Mouse (Mus musculus) erythroid progenitor cell, adult 5-6 weeks (primary cell): ENCODE measurements around the gene Ap5z1. TPM values are rescaled to one million over a fixed set of nuclear protein-coding genes. Genes with fewer than 3 reads are reported as not detected.

ENCODE experiments used
- ATAC-seq: replicated peaks from 2 replicates; pipeline ENCODE4 v1.8.0; 2016; ENCODE audit warnings: moderate number of reproducible peaks, mild to moderate bottlenecking, moderate TSS enrichment, inconsistent platforms; ENCODE audit not compliant: poor library complexity, low FRiP score, severe bottlenecking
- total RNA-seq, 2 experiments: library from RNA; stranded (forward) in 1 of 2; stranded (reverse) in 1 of 2; fragments of 150-400 nt in 1 of 2; fragments of 186-747, 209-891 nt in 1 of 2; gene quantifications; 2 replicates each; pipeline versions ENCODE4 v1.2.3 to v1.2.4; 2015 to 2017; ENCODE audit warnings: low replicate concordance in 2 of 2

Gene Ap5z1
- total RNA-seq, 2 experiments from 2014 or later: 2.6 to 5.0 TPM

DNA sequence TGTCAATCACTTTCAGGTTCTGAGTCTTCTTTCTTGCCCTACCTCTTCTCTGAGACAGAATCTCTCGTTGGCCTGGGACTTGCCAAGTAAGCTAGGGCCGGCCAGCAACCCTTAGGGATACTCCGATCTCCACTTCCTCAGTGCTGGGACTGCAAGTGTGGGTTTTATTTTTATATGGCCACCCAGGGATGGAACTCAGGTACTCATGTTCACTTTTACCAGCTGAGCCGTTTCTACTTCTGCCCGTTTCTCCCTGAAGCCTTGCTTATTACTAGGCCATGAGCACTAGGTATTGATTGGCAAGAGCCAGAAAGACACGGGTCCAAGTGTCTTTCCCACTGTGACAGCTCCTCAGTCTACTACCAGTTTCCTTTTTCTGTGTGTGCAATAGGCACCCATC, 733 bp upstream of the Ap5z1 start:
- ATAC-seq: no peak

DNA sequence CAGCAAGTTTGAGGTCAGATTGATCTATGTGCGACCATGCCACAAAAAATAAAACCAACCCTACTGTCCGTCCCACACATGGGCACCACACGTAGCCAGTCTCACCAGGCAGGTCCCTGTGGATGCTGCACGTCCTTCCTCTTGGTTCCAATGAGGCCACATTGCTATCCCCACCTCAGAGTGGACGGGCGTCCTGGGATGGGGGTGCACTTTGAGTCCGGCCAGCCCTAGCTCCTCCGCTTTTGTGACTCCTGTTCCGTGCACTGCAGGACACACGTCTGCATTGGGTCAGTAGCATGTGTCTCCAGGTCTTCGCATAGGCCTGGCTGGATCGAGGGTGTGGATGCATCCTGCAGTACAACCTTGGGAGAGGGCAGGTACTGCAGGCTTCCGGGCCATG, 4.6 kb downstream of the Ap5z1 start:
- ATAC-seq: no peak

DNA sequence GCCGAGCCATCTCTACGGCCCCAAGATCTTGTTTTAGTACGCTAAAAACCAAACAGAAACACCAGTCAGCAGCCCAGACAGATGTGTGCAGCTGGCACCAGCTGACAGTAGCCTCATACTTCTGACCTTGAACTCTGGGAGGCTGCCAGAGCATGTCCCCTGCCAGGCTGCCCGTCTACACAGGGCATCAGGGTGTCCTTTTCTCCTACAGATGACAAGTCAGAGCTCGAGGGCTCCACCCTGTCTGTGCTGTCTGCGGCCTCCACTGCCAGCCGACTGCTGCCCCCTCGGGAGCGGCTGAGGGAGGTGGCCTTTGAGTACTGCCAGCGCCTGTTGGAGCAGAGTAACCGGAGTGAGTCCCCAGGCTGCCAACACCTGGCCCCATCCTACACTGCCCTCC, 6.1 kb downstream of the Ap5z1 start:
- no peak for ATAC-seq

DNA sequence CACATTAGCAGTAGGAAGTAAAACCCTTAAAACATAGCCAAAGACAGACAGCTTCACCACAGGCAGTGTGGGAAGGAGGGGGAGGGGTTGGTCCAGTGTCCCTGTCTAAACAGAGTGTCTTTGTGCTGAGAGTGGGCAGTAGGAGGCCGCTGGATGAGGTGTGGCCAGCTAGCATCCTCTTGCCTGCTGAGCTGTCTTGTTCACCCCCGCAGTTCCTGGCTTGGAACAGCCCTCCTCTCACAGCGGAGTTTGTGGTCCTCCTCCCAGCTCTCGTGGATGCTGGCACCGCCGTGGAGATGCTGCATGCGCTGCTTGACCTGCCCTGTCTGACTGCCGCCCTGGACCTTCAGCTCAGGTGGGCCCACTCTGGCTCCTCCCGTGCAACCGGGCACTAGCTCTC, 10.0 kb downstream of the Ap5z1 start:
- ATAC-seq: no peak

DNA sequence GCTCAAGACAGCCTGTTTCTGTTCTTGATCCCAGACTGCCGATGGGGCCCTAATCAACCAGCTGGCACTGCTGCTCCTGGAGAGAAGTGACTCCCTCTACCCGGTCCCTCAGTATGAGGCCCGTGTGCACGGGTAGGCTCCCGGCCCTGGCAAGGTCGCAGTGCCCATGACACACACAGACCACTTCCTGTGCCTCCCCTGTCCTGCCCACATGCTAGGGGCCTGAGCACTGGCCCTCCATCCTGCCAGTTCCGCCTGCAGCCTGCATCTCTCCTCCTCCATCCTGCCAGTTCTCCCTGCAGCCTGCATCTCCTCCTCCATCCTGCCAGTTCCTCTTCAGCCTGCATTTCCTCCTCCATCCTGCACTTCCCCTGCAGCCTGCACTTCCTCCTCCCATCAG, 11.9 kb downstream of the Ap5z1 start:
- ATAC-seq: no peak

DNA sequence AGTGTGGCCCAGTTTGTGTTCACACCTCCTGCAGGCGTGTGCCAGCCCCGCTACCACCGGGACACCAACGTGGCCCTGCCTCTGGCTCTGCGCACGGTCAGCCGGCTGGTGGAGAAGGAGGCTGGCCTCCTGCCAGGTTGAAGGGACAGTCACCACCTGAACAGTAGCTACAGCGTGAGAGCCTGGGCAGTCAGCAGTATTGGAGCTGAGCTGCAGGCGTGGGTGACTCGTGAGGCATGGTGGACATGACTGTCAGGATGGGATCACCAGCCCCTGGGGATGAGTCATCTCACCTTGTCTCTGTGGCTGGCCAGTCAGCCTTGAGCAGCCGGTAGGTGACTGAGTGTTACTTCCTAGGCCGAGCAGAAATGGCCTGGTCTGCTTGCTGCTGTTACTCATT, 13.6 kb downstream of the Ap5z1 start:
- no peak for ATAC-seq

DNA sequence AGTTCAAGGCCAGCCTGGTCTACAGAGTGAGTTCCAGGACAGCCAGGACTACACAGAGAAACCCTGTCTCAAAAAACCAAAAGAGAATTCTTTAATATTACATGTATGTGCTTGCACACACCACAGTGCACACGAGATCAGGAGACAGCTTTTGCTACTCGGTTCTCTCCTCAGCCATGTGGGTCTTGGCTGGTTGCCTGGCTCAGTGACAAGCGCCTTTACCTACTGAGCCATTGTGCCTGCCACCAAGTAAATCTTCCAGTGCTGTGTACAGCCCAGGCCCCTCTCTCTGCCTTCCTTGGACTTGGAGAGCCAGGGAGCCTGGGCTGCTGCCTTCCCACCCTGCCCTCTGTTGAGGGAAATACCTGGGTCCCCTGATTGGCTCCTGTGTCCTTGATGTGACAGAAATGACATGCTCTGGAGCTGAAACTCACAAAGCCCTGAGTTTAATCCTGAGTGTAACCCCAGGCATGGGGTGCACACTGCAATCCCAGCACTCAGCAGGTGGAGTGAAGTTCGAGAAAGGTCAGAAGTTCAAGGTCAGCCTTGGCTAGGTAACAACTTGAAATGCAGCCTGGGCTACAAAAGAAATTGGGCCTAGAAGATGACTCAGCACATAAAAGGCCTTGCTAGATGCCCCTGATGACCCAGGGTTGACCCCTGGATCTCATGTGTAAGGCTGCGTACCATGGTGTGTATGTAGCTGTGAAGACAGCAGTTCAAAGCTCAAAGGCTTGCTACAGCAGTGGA, 14.3 kb downstream of the Ap5z1 start:
- no peak for ATAC-seq

DNA sequence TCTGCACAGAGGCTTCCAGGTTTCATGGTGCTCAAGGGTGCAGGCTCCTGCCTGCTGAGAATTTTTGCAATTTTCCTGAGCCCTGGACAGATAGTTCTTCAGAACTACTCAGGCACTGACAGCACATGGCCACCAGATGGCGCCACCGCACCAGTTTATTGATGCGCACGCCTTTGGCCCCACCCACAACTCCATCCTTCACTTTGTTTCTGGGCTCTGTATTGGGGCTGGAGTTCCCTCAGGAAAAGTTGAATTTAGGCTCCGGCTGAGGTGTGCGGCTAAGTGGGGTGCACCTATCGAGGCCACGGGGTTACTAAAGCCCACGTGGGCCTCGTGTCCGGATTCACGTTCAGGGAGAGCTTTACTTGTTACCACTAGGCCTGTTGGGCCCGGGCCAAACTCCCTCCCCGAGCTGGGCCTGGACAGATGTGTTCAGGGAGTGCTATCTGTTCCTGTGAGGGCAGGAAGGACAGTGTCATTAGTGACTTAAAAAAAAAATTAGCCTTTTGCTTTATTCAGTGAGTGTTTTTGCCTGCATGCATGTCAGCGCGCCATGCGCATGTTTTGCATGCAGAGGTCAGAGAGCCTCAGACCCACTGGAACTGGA, 15.2 kb downstream of the Ap5z1 start:
- peak; percentile 70 for ATAC-seq

DNA sequence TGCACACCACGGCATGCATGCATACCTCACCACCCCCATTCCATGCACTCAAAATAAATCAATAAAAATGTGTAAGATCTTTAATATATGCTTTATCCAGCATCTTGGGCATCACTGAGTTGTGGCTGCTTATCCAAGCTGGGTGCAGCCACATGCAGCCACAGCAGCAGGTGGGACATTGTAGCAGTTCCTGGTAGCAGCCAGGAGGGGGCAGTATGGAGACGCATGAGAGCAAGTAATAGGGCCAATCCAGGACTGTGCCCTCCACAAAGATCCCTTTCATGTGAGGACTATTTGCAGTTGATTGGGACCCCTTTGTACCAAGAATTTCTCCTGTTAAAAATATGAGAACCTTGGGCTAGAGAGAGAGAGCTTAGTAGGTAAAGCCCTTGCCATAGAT, 18.8 kb downstream of the Ap5z1 start:
- ATAC-seq: peak; percentile 60

DNA sequence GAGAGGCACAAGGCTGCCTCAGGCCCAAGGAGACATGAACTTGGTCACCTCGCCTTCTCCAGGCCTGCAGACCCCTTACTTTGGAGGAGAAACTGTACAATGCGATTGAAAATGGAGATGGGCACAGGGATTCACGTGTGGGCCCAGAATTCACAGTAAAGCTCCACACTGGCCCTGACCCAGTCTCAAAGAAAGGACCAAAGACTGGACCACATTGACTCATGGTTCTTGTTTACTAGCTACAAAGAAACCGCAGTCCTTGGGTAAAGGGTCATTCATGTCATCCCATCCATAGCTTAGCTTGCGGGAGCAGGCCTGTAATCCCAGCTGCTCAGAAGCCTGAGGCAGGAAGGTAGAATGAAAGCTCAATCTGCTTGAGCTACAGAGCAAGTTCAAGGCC, 19.8 kb downstream of the Ap5z1 start:
- no peak for ATAC-seq

DNA sequence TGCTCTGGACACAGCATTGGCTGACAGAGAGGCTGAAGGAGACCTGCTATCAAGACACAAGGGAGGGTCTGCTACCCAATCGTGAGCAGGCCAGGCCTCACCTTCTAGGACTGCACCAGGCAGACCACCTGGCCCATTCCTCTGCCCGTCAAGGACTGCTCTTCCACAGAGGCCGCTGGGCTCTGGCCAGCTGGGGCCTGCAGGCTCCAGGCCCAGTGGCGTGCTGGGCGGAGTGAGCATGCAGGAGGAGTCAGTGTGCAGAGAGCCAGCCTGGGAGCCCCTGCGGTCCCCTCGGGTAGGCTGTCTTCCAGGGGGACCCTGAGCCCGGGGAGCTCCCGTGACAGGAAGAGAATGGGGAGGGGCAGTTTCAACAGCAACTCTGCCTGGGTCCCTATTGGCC, 22.9 kb downstream of the Ap5z1 start:
- no peak for ATAC-seq

DNA sequence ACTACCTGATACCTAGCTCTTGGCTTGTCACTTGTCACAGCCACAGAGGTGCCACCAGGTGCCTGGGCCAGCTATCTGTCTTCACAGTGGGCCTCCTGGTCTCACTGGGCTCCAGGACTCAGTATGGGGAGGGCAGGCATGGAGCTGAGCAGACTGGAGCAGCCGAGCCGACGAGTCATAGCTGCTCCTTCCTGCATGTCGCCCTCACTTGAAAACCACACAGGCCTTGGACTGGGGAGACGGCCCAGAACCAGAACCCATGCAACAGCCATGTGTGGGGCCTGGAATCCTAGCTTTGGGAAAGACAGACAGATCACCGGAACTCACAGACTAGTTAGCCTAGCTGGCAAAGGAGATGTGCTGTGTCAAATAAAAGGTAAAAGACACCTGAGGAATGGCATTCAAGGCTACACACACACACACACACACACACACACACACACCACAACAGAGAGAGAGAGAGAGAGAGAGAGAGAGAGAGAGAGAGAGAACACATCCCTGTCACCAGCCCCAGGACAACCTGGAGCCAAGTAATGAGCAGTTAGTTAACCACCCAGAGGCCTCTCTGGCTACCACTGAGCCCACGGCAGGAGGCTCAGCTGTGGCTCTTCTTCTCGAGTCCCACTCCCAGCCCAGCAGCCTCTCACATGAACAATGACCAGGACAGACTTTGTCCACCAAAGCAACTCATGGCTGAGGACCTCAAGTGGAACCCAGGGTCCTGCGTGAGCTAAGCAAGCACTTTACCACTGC, 26.4 kb downstream of the Ap5z1 start:
- no peak for ATAC-seq

DNA sequence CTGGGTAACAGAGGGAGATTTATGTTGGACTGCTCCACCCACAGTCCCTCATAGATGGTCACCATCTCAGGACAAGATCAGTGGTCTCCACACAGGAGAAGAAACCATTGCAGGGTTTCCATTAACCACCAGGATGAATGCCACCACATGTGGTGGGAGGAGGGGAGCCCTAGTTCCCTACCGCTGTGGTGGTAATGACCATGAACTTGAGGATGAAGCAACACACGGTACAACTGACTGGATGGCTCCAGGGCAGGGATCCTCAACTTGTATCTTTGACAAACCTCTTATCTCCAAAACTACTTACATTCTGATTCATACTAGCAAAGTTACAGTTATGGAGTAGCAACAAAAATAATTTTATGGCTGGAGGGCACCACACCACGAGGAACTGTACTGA, 29.6 kb downstream of the Ap5z1 start:
- ATAC-seq: no peak

DNA sequence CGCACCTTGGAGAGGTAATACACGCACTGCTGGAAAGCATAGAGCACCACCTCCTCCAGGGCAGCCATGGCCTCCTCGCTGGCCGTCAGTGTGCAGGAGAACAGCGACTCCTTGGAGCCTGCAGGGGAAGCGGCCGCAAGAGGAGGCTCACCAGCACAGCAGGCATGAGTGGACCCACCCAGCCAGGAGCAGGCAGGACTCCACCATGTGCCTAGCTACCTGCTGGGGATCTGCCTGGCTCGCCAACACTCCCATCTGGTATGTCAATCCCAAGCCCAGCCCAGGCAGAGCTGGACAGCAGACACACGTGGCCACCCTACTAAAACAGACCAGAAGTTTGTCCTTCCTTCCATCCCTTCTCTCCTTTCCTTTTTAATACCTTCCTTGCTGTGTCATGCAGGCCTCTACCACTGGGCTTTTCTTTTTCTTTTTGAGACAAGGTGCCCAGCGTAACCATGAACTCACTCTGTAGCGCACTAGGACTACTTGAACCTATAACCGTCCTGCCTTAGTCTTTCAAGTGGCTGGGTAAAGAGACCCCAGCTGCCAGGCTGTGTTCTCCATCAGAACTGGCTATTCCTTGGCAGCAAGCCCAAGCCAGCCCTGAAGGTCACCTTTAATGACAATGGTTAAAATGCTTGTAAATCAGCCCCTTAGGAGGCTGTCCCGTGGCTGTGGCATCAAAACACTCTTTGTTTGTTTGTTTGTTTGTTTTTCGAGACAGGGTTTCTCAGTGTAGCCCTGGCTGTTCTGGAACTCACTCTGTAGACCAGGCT, 31.8 kb downstream of the Ap5z1 start:
- no peak for ATAC-seq

DNA sequence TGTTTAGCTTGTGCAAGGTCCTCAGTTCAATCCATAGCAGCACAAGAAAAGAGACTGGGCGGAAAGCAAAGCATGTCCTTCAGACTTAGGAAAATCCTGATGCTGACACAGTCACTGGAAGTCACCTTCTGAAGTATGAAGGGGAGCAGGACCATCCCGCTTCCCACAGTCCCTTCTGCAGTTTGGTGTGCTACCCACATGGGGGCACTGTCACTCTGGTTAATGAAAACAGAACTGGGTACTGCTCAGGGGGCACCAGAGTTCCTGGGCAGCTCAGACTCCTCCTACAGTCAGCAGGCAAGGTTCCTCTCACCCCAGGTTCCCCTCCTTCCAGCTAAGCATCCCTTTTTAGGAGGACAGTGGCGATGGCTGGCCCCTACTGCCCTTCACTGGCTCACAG, 35.2 kb downstream of the Ap5z1 start:
- ATAC-seq: no peak

DNA sequence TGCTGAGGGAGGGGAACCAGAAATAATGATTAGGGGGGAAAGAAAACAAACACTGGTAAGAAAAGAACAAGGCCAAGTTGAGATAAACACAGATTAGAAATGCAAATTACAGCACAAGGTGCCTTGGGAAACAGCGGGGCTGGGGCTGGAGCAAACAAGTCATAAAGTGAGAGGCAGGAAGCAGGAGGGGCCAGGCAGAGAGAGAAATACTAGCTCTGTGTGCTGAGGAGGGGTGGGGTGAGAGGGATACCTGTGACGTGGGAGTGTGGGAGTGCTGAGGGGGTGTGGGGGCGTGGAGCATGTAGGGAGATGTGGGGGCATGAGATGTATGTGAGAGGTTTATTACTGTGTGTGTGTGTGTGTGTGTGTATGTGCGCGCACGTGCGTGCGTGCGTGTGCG, 37.2 kb downstream of the Ap5z1 start:
- no peak for ATAC-seq

DNA sequence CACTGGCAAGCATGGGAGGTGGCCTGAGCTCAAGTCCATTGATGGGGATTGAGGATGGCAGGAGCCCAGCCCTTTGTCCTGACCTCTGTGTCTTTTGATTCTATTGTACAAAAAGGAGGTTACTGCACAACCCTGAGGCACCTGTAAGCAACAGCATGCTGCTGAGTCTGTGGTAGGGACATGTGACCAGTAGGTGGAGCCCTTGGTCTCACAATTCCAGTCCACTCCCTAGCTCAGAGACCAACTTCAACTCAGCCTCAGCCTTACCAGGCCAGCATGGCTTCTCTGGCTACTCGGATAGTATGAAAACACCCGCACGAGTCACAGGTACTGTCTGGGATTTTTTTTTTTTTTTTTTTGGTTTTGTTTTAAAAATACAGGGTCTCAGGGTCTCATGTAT, 38.7 kb downstream of the Ap5z1 start:
- ATAC-seq: 0 out of 2 replicates have a peak, but pooled peaks have one; percentile 51

DNA sequence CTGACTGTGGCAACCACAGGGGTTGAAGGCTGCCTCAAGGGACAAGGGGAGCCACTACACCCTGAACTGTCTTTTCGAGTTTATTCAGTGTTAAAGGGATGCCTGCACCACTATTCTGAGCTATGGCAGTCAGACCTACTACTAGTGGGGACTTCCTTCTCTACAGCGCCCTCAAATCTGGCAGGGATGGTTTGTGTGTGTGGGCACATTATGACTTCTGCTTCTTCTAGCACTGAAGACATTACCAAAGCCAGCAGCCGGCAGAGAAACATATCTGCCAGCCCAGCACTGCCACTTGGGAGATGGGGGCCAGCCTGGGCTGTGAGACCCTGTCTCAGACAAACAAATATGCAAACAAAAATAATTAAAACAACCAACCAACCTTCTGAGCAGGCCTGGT, 40.4 kb downstream of the Ap5z1 start:
- no peak for ATAC-seq

DNA sequence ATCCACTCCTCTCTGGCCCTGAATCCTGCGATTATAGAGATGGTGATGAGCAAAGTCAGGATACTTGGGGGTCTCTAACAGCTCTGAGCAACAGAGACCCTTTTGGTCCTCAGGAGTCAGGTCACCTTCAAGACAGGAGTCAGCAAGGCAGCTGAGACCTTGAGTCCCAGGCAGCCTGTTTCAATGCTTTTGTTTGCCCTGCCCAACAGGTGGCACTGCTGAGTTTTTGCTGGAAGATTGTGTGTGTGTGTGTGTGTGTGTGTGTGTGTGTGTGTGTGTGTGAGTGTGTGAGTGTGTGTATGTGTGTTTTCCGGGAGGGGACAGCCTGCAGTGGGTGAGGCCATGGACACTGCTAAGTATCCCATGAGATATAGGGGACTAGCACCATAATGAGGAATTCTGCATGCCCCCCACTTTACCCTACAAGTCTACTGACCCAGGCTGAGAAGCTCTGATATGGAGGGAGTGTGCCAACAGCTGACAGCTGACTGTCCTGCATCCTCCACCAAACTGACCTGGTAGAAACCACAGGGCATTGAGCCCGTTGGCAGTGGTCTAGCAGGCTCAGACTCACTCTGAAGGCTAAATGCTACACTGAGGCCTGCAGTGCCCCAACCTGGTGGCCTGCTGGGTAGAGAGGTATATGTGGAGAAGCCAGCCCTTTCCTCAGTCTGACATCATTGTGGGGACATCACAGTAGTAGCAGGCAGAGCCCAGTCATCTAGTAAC, 42.1 kb downstream of the Ap5z1 start:
- no peak for ATAC-seq
